Mouse (Mus musculus): ENCODE results near the gene Slfn2. TPM values are rescaled to one million over a fixed set of nuclear protein-coding genes. Genes with fewer than 3 reads are reported as not detected.
"Not testable (repeated sequence)": the region's sequence is repeated elsewhere in the genome, so short reads cannot be mapped to it uniquely, and the experiment has no call there.

The Slfn2 gene
- 3.4 and 4.9 TPM in 2 replicates for polyA plus RNA-seq (2014; fragmentation: Nextera tagmentation; extraction: Ambion mirVana)

DNA sequence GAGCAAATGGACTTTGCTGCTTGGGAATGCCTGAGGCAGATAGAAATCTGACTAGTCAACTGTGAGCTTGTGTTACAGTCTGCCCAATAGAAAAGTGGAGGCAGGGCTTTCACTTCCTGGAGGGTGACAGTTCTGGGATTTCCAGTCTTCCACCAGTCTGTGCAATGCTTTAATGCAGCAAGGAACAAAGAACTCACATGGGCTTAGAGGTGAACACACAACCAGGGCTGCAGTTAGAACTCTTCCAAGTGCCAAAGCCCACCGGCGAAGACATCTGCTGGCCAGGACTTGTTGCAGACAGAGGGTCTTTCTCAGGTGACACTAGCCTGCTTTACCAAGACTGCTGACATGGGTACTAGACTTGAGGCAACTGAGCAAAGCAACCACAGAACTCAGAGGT lies at the start of gene Slfn2:
Slfn2 (plus strand) TSS at position 167 of the 400 bp plus-strand sequence.
- Histone ChIP-seq H3K36me3 (ENCODE audit: control insufficient read depth, insufficient read depth, low read length) (no peaks in the 10 kb centered on the region), H3K4me1 (ENCODE audit: control insufficient read depth, insufficient read depth, low read length) (no peaks in the 10 kb centered on the region), H3K4me2 (replicated peaks; ENCODE audit: low read depth, low read length) (no peak within 1 kb of the TSS), H3K9me3 (ENCODE audit: control insufficient read depth, low read depth, low read length) (no peaks in the 10 kb centered on the region), H3K27me3 (ENCODE audit: control insufficient read depth, insufficient read depth, low read length) (no peaks in the 10 kb centered on the region), H3K9ac (replicated peaks; ENCODE audit: low read depth, low read length) (0 out of 2 replicates have a peak within 1 kb of the TSS, but pooled peaks have one; percentile 2), H3K27ac (ENCODE audit: low read length) (no peak within 1 kb of the TSS), H3K4me3 (ENCODE audit: low read depth, low read length) (no peak within 1 kb of the TSS)
- 73% methylated on average over 2 of the region's 2 CpGs for WGBS
- peak; percentile 33; the same call in 1 of the 2 replicates for ATAC-seq (ENCODE audit: insufficient number of reproducible peaks, insufficient read depth, low FRiP score, low read depth)

DNA sequence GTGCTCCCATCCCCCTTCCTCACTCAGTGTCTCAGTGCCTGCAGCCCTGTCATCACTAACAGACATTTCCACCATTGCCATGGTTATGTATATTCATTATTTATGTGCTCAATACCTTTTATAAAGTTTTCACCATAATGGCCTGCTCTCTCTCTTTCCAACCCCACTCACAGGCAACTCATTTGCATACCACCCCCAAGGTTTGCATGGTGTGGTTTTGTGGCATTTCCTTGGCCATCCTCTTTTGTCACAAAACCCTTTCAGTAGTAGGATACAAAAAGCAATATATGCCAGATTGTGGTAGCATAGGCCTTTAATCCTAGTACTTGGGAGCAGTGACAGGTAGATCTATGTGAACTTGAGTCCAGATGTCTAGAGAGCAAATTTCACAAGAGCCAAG lies 48.8 kb upstream of the Slfn2 start:
- H3K4me3 ChIP-seq (ENCODE audit: low read depth, low read length), result no peak overlapping the region
- H3K27me3 ChIP-seq (ENCODE audit: control insufficient read depth, insufficient read depth, low read length), result no peaks in the 10 kb centered on the region
- H3K4me2 ChIP-seq (replicated peaks; ENCODE audit: low read depth, low read length), result no peak overlapping the region
- H3K9me3 ChIP-seq (ENCODE audit: control insufficient read depth, low read depth, low read length), result no peaks in the 10 kb centered on the region
- no peak overlapping the region for H3K9ac ChIP-seq (replicated peaks; ENCODE audit: low read depth, low read length)
- no peaks in the 10 kb centered on the region for H3K36me3 ChIP-seq (ENCODE audit: control insufficient read depth, insufficient read depth, low read length)
- H3K27ac ChIP-seq (ENCODE audit: low read length), result no peak overlapping the region
- H3K4me1 ChIP-seq (ENCODE audit: control insufficient read depth, insufficient read depth, low read length), result no peaks in the 10 kb centered on the region
- no peak for ATAC-seq (ENCODE audit: insufficient number of reproducible peaks, insufficient read depth, low FRiP score, low read depth)

DNA sequence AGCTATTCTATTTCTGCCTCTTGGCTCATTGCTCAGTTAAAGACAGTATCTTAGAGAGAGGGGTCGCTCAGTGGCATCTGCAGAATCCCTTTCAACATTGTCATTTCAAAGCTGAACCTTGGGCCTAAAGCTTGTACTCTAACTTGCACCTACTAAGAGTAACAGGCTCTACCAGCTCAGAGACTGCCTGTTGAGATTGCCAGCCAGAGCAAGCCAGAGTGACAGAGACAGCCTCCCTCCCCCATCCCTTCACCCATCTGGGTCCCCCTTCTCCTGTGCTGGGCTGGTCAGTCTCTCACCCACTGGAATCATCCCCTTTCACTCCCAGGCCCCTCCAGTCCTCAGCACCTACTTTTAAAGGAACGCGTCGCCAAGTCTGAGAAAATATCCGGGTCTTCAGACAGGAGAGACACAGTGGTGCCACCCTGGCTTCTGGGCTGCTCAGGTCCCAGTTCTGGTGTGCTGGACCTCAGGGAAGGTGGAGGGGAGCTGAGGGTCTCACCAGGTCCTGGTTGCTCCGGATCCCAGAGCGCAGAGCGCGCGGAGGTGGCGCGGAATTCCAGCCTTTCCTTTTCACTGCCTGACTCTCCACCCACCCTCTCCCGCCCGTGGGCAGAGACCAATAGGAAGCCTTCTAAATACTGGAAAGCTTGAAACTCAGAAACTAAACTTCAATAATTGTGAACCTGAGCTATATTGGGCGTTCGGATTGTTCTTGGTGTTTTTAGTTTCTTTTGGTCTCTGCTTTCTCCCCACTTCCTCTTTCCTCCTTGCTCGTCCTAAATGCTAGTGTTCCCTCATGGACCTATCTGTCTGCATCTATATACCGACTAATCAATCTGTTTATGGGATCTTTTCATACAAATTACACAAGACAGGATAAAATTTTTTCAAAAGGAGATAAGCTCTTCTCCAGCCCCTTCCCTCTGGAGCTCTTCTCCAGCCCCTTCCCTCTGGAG lies 45.1 kb upstream of the Slfn2 start:
- H3K9me3 ChIP-seq (ENCODE audit: control insufficient read depth, low read depth, low read length); ATAC-seq (ENCODE audit: insufficient number of reproducible peaks, insufficient read depth, low FRiP score, low read depth); H3K4me3 ChIP-seq (ENCODE audit: low read depth, low read length); H3K27ac ChIP-seq (ENCODE audit: low read length); H3K4me1 ChIP-seq (ENCODE audit: control insufficient read depth, insufficient read depth, low read length); H3K27me3 ChIP-seq (ENCODE audit: control insufficient read depth, insufficient read depth, low read length); H3K4me2 ChIP-seq (replicated peaks; ENCODE audit: low read depth, low read length); H3K36me3 ChIP-seq (ENCODE audit: control insufficient read depth, insufficient read depth, low read length); H3K9ac ChIP-seq (replicated peaks; ENCODE audit: low read depth, low read length): not testable (repeated sequence)
- 75% methylated on average over 18 of the region's 18 CpGs for WGBS

DNA sequence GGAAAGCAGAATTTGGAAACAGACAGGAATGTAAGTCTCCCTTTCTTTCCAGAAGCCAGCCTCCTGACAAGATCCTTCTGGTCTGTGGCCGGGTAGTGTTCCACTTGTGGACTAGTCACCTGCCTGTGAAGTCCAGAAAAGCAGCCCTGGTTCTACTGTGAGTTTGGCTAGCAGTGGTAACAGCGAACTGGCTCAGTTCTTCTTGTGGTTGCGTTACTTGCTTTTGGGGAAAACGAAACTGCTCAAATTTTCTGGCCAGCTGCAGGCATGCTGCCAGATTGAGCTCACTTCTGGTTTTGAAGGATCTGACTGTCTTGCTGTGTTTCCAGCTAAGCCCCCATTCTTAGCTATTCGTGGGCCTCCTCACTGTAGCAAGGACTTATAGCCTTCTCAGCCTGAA lies 44.3 kb upstream of the Slfn2 start, which contains the start of gene Slfn8:
Slfn8 (minus strand) TSS at position 190 of the 400 bp plus-strand sequence.
- Histone ChIP-seq H3K4me2 (replicated peaks; ENCODE audit: low read depth, low read length) (no peak within 1 kb of the TSS), H3K36me3 (ENCODE audit: control insufficient read depth, insufficient read depth, low read length) (no peaks in the 10 kb centered on the region), H3K9ac (replicated peaks; ENCODE audit: low read depth, low read length) (no peak within 1 kb of the TSS), H3K4me1 (ENCODE audit: control insufficient read depth, insufficient read depth, low read length) (no peaks in the 10 kb centered on the region), H3K4me3 (ENCODE audit: low read depth, low read length) (no peak within 1 kb of the TSS), H3K27ac (ENCODE audit: low read length) (no peak within 1 kb of the TSS), H3K27me3 (ENCODE audit: control insufficient read depth, insufficient read depth, low read length) (no peaks in the 10 kb centered on the region), H3K9me3 (ENCODE audit: control insufficient read depth, low read depth, low read length) (no peaks in the 10 kb centered on the region)
- ATAC-seq (ENCODE audit: insufficient number of reproducible peaks, insufficient read depth, low FRiP score, low read depth), result no peak
- WGBS, result 72% methylated on average over 5 of the region's 5 CpGs

DNA sequence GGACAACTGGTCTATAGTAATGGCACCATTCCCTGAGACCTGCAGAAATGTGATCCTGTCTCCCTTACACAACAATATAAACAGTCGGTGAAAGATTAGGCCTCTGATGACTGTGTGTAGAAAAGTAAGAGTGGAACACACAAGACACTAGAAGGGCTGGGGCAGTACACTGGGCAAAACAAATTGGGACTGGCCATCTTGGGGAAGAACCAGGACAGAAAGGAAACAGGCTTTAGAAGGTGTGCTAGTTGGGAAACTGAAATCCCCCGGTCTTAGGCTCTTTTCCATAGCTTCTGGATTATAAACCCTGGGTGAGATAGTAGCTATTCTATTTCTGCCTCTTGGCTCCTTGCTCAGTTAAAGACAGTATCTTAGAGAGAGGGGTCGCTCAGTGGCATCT lies 26.2 kb upstream of the Slfn2 start:
- H3K4me2 ChIP-seq (replicated peaks; ENCODE audit: low read depth, low read length); H3K4me1 ChIP-seq (ENCODE audit: control insufficient read depth, insufficient read depth, low read length); H3K36me3 ChIP-seq (ENCODE audit: control insufficient read depth, insufficient read depth, low read length); ATAC-seq (ENCODE audit: insufficient number of reproducible peaks, insufficient read depth, low FRiP score, low read depth); H3K27me3 ChIP-seq (ENCODE audit: control insufficient read depth, insufficient read depth, low read length); H3K27ac ChIP-seq (ENCODE audit: low read length); H3K9ac ChIP-seq (replicated peaks; ENCODE audit: low read depth, low read length); H3K9me3 ChIP-seq (ENCODE audit: control insufficient read depth, low read depth, low read length); H3K4me3 ChIP-seq (ENCODE audit: low read depth, low read length): not testable (repeated sequence)
- WGBS, result 70% methylated on average over 3 of the region's 3 CpGs

DNA sequence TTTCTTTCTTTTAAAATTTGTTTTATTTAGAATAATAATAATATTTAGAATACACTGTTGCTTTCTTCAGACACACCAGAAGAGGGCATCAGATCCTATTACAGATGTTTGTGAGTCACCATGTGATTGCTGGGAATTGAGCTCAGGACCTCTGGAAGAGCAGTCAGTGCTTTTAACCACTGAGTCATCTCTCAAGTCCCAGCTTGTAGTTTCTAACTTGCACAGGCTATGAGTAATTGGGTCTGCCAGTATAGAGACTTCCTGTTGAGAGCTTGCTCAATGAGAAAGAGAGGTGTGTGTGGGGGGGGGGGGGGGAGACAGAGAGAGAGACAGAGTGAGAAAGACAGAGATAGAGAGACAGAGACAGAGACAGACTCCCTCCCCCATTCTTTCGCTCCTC lies 25.8 kb upstream of the Slfn2 start:
- H3K4me1 ChIP-seq (ENCODE audit: control insufficient read depth, insufficient read depth, low read length), result no peaks in the 10 kb centered on the region
- no peak for ATAC-seq (ENCODE audit: insufficient number of reproducible peaks, insufficient read depth, low FRiP score, low read depth)
- H3K9ac ChIP-seq (replicated peaks; ENCODE audit: low read depth, low read length), result no peak overlapping the region
- WGBS, result 75% methylated on average over 1 of the region's 1 CpGs
- H3K36me3 ChIP-seq (ENCODE audit: control insufficient read depth, insufficient read depth, low read length), result no peaks in the 10 kb centered on the region
- no peaks in the 10 kb centered on the region for H3K27me3 ChIP-seq (ENCODE audit: control insufficient read depth, insufficient read depth, low read length)
- H3K4me2 ChIP-seq (replicated peaks; ENCODE audit: low read depth, low read length), result no peak overlapping the region
- H3K27ac ChIP-seq (ENCODE audit: low read length), result no peak overlapping the region
- H3K9me3 ChIP-seq (ENCODE audit: control insufficient read depth, low read depth, low read length), result no peaks in the 10 kb centered on the region
- H3K4me3 ChIP-seq (ENCODE audit: low read depth, low read length), result no peak overlapping the region

DNA sequence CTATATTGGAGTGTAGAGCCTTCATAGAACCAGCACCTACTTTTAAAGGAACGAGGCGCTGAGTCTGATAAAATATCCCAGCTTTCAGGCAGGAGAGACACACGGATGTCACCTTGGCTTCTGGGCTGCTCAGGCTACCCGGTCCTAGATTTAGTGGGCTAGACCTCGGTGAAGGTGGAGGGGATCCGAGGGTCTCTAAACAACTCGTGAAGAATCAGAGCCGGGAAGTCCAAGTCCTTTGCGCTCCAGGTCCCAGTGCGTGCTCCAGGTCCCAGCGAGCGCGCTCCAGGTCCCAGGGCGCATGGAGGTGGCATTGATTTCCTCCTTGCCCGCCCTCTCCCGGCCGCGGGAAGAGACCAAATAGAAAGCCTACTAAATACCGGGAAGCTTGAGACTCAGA lies 25.1 kb upstream of the Slfn2 start:
- Histone ChIP-seq H3K4me3 (ENCODE audit: low read depth, low read length) (no peak overlapping the region), H3K27me3 (ENCODE audit: control insufficient read depth, insufficient read depth, low read length) (no peaks in the 10 kb centered on the region), H3K4me1 (ENCODE audit: control insufficient read depth, insufficient read depth, low read length) (no peaks in the 10 kb centered on the region), H3K9ac (replicated peaks; ENCODE audit: low read depth, low read length) (no peak overlapping the region), H3K27ac (ENCODE audit: low read length) (no peak overlapping the region), H3K9me3 (ENCODE audit: control insufficient read depth, low read depth, low read length) (no peaks in the 10 kb centered on the region), H3K4me2 (replicated peaks; ENCODE audit: low read depth, low read length) (peak overlapping the region; percentile 36), H3K36me3 (ENCODE audit: control insufficient read depth, insufficient read depth, low read length) (no peaks in the 10 kb centered on the region)
- no peak for ATAC-seq (ENCODE audit: insufficient number of reproducible peaks, insufficient read depth, low FRiP score, low read depth)
- 13% methylated on average over 19 of the region's 19 CpGs for WGBS

DNA sequence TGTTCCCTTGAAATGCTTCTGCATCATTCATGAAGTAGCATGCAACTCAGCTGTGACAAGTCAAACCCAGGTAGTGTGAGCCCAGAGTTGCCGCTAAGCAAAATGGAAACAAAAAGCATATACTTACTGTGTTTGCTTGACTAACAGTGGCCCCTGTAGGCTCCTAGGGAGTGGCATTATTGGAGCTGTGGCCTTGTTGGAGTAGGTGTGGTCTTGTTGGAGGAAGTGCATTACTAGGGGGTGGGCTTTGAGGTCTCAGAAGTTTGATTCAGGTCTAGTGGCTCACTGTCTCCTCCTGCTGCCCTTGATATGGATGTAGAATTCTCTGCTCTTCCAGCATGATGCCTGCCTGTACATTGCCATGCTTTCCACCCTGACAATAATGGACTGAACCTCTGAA lies 24.6 kb upstream of the Slfn2 start:
- WGBS, result 22% methylated on average over 1 of the region's 1 CpGs
- Histone ChIP-seq H3K27ac (ENCODE audit: low read length) (no peak overlapping the region), H3K4me3 (ENCODE audit: low read depth, low read length) (0 out of 2 replicates have a peak overlapping the region, but pooled peaks have one; percentile 1), H3K27me3 (ENCODE audit: control insufficient read depth, insufficient read depth, low read length) (no peaks in the 10 kb centered on the region), H3K4me2 (replicated peaks; ENCODE audit: low read depth, low read length) (peak overlapping the region; percentile 36; the same call in 1 of the 2 replicates), H3K4me1 (ENCODE audit: control insufficient read depth, insufficient read depth, low read length) (no peaks in the 10 kb centered on the region), H3K9ac (replicated peaks; ENCODE audit: low read depth, low read length) (no peak overlapping the region), H3K36me3 (ENCODE audit: control insufficient read depth, insufficient read depth, low read length) (no peaks in the 10 kb centered on the region), H3K9me3 (ENCODE audit: control insufficient read depth, low read depth, low read length) (no peaks in the 10 kb centered on the region)
- ATAC-seq (ENCODE audit: insufficient number of reproducible peaks, insufficient read depth, low FRiP score, low read depth), result 0 out of 2 replicates have a peak, but pooled peaks have one; percentile 37
